Mouse (Mus musculus) CH12.LX (cell line): ENCODE results near the gene Pitpna. TPM values are rescaled to one million over a fixed set of nuclear protein-coding genes. Genes with fewer than 3 reads are reported as not detected.

Experiments
- DNase-seq: peaks from one replicate; pipeline ENCODE4 v3.0.0-alpha.2; 2013; ENCODE audit errors: extremely low read depth
- H3K27ac ChIP-seq: 2 replicates; pipeline ENCODE4 v1.5.1; 2012; ENCODE audit warnings: low read depth, mild to moderate bottlenecking, control low read depth, moderate library complexity; ENCODE audit not compliant: insufficient read depth
- H3K27me3 ChIP-seq: replicated peaks from 2 replicates; pipeline ENCODE3; 2012; ENCODE audit warnings: inconsistent platforms
- H3K36me3 ChIP-seq, 2 experiments: replicated peaks in 1 of 2; 2 replicates each; pipeline versions ENCODE3 to v1.6.1; 2012; ENCODE audit warnings: inconsistent platforms in 1 of 2, low read length in 1 of 2, mild to moderate bottlenecking in 1 of 2, mixed read lengths in 1 of 2, moderate library complexity in 1 of 2; ENCODE audit not compliant: control insufficient read depth in 1 of 2, insufficient read depth in 1 of 2
- H3K4me1 ChIP-seq, 2 experiments: 2 replicates each; pipeline ENCODE4 v1.6.1; 2012; ENCODE audit warnings: inconsistent platforms in 1 of 2, moderate library complexity in 1 of 2; ENCODE audit not compliant: insufficient read depth in 2 of 2, control insufficient read depth in 1 of 2
- H3K4me2 ChIP-seq: 2 replicates; pipeline ENCODE4 v1.6.1; 2012; ENCODE audit warnings: low read depth, mild to moderate bottlenecking, control low read depth; ENCODE audit not compliant: poor library complexity, insufficient read depth, severe bottlenecking
- H3K4me3 ChIP-seq, 3 experiments: fragments of 150-350 bp in 1 of 3; sonication (generic) in 1 of 3; replicated peaks in 1 of 3; 2 replicates each; pipeline versions ENCODE3 to v1.5.1; 2011 to 2012; ENCODE audit warnings: low read depth in 2 of 3, low read length in 2 of 3, mild to moderate bottlenecking in 2 of 3, moderate library complexity in 2 of 3, control low read depth in 1 of 3, improper control_type of control experiment in 1 of 3, inconsistent platforms in 1 of 3, mixed read lengths in 1 of 3; ENCODE audit not compliant: poor library complexity in 1 of 3
- H3K79me2 ChIP-seq: replicated peaks from 2 replicates; pipeline ENCODE4 v1.6.1; 2012; ENCODE audit warnings: mild to moderate bottlenecking, moderate library complexity; ENCODE audit not compliant: control insufficient read depth, poor library complexity, insufficient read depth, severe bottlenecking; ENCODE audit errors: extremely low read depth
- H3K9ac ChIP-seq: 2 replicates; pipeline ENCODE4 v1.6.1; 2012; ENCODE audit warnings: low read depth, mild to moderate bottlenecking, control low read depth, moderate library complexity; ENCODE audit not compliant: insufficient read depth
- H3K9me3 ChIP-seq: replicated peaks from 2 replicates; pipeline ENCODE3; 2012; ENCODE audit warnings: low read length, inconsistent platforms, mixed read lengths
- BHLHE40 ChIP-seq: IDR thresholded peaks from 2 replicates; pipeline ENCODE4 v1.6.1; 2011; ENCODE audit warnings: mild to moderate bottlenecking, low read depth, low read length, improper control_type of control experiment
- CHD1 ChIP-seq: IDR thresholded peaks from 2 replicates; pipeline ENCODE4 v1.6.1; 2012; ENCODE audit warnings: low read depth, low read length, improper control_type of control experiment, inconsistent platforms
- CHD2 ChIP-seq: IDR thresholded peaks from 2 replicates; pipeline ENCODE4 v1.6.1; 2011; ENCODE audit warnings: low read length, improper control_type of control experiment
- E2F4 ChIP-seq: IDR thresholded peaks from 2 replicates; pipeline ENCODE4 v1.6.1; 2011; ENCODE audit warnings: low read depth, low read length, improper control_type of control experiment; ENCODE audit not compliant: insufficient replicate concordance
- EP300 ChIP-seq: IDR thresholded peaks from 2 replicates; pipeline ENCODE4 v1.6.1; 2011; ENCODE audit warnings: low read length, improper control_type of control experiment
- GABPA ChIP-seq: IDR thresholded peaks from 2 replicates; pipeline ENCODE4 v1.6.1; 2012; ENCODE audit warnings: low read depth, low read length, improper control_type of control experiment, inconsistent platforms; ENCODE audit not compliant: insufficient replicate concordance
- HCFC1 ChIP-seq: IDR thresholded peaks from 2 replicates; pipeline ENCODE4 v1.6.1; 2012; ENCODE audit warnings: low read depth, mild to moderate bottlenecking, inconsistent platforms, low read length, improper control_type of control experiment
- IRF4 ChIP-seq: IDR thresholded peaks from 2 replicates; pipeline ENCODE4 v1.6.1; 2014; ENCODE audit warnings: low read depth, mild to moderate bottlenecking, inconsistent platforms, low read length, improper control_type of control experiment
- JUN ChIP-seq: IDR thresholded peaks from 2 replicates; pipeline ENCODE4 v1.6.1; 2011; ENCODE audit warnings: low read depth, mild to moderate bottlenecking, low read length, improper control_type of control experiment, moderate library complexity; ENCODE audit not compliant: insufficient read depth
- JUND ChIP-seq: conservative IDR thresholded peaks from 2 replicates; pipeline ENCODE4 v1.6.1; 2011; ENCODE audit warnings: low read depth, low read length, improper control_type of control experiment
- KAT2A ChIP-seq: IDR thresholded peaks from 2 replicates; pipeline ENCODE4 v1.6.1; 2012; ENCODE audit warnings: low read length, improper control_type of control experiment, inconsistent platforms; ENCODE audit not compliant: insufficient replicate concordance
- MAFK ChIP-seq: IDR thresholded peaks from 2 replicates; pipeline ENCODE4 v1.6.1; 2011; ENCODE audit warnings: low read length, improper control_type of control experiment; ENCODE audit not compliant: insufficient replicate concordance
- MEF2A ChIP-seq: IDR thresholded peaks from 2 replicates; pipeline ENCODE4 v1.6.1; 2014; ENCODE audit warnings: low read depth, mild to moderate bottlenecking, inconsistent platforms, low read length, improper control_type of control experiment, borderline replicate concordance
- MXI1 ChIP-seq: IDR thresholded peaks from 2 replicates; pipeline ENCODE4 v1.6.1; 2011; ENCODE audit warnings: mild to moderate bottlenecking, low read depth, low read length, improper control_type of control experiment
- MYC ChIP-seq: IDR thresholded peaks from 2 replicates; pipeline ENCODE4 v1.6.1; 2011; ENCODE audit warnings: low read depth, mild to moderate bottlenecking, improper control_type of control experiment, low read length
- NELFE ChIP-seq: IDR thresholded peaks from 2 replicates; pipeline ENCODE4 v1.6.1; 2011; ENCODE audit warnings: low read depth, low read length, improper control_type of control experiment
- PAX5 ChIP-seq: IDR thresholded peaks from 2 replicates; pipeline ENCODE4 v1.6.1; 2012; ENCODE audit warnings: low read length, inconsistent platforms, mixed read lengths
- POLR2A ChIP-seq: IDR thresholded peaks from 2 replicates; pipeline ENCODE4 v1.6.1; 2011; ENCODE audit warnings: low read depth, mild to moderate bottlenecking, improper control_type of control experiment, low read length
- RAD21 ChIP-seq: IDR thresholded peaks from 2 replicates; pipeline ENCODE4 v1.6.1; 2011; ENCODE audit warnings: low read depth, mild to moderate bottlenecking, low read length, improper control_type of control experiment, moderate library complexity
- RCOR1 ChIP-seq: conservative IDR thresholded peaks from 2 replicates; pipeline ENCODE4 v1.6.1; 2012; ENCODE audit warnings: low read depth, mild to moderate bottlenecking, inconsistent platforms, low read length, improper control_type of control experiment
- SIN3A ChIP-seq: IDR thresholded peaks from 2 replicates; pipeline ENCODE4 v1.6.1; 2012; ENCODE audit warnings: low read length, improper control_type of control experiment, inconsistent platforms
- SMC3 ChIP-seq: IDR thresholded peaks from 2 replicates; pipeline ENCODE4 v1.6.1; 2011; ENCODE audit warnings: low read depth, low read length, improper control_type of control experiment
- TBP ChIP-seq: conservative IDR thresholded peaks from 2 replicates; pipeline ENCODE4 v1.6.1; 2011; ENCODE audit warnings: low read depth, low read length, improper control_type of control experiment
- USF1 ChIP-seq: IDR thresholded peaks from 2 replicates; pipeline ENCODE4 v1.6.1; 2014; ENCODE audit warnings: low read depth, mild to moderate bottlenecking, inconsistent platforms, low read length, improper control_type of control experiment
- USF2 ChIP-seq: conservative IDR thresholded peaks from 2 replicates; pipeline ENCODE4 v1.6.1; 2011; ENCODE audit warnings: low read depth, low read length, improper control_type of control experiment
- ZC3H11A ChIP-seq: IDR thresholded peaks from 2 replicates; pipeline ENCODE4 v1.6.1; 2012; ENCODE audit warnings: low read depth, mild to moderate bottlenecking, inconsistent platforms, low read length, improper control_type of control experiment
- ZKSCAN1 ChIP-seq: IDR thresholded peaks from 2 replicates; pipeline ENCODE4 v1.6.1; 2012; ENCODE audit warnings: low read depth, inconsistent platforms, low read length, improper control_type of control experiment, borderline replicate concordance
- ZMIZ1 ChIP-seq: IDR thresholded peaks from 2 replicates; pipeline ENCODE4 v1.6.1; 2012; ENCODE audit warnings: low read depth, mild to moderate bottlenecking, inconsistent platforms, low read length, improper control_type of control experiment
- dilution Hi-C: fragments of 300-500 bp; cut with MboI; formaldehyde crosslinking; loops from 2 replicates; pipeline ENCODE4 v1.14.3; 2020; ENCODE audit warnings: low sequenced_read_pairs; ENCODE audit not compliant: extremely low pct_unique_long_range_greater_than_20kb, extremely low pct_ligation_motif_present
- in situ Hi-C: fragments of 300-500 bp; cut with MboI; formaldehyde crosslinking; loops from 3 replicates; pipeline ENCODE4 v1.14.3; 2019; ENCODE audit warnings: low sequenced_read_pairs, low pct_ligation_motif_present, low pct_unique_long_range_greater_than_20kb, mixed read lengths
- polyA plus RNA-seq: library from polyadenylated mRNA; unstranded; fragments of >175 nt; gene quantifications from 2 replicates; pipeline ENCODE4 v1.2.1, GENCODE M21; 2012; ENCODE audit warnings: low read depth; ENCODE audit not compliant: insufficient read length
- total RNA-seq, 2 experiments: library from RNA; depleted of rRNA; stranded (reverse); fragments of 300-350 nt in 1 of 2; fragments of >200 nt in 1 of 2; gene quantifications; 2 replicates each; pipeline ENCODE4 v1.2.3; 2012 to 2014

The Pitpna gene
- total and polyA plus RNA-seq, 3 experiments, result 61.8 to 243 (median 80.7) TPM

GRCm38 (mm10) chr11:75585061-75585460 lies 2.8 kb upstream of the Pitpna start:
- no peaks in the 10 kb centered on the region for H3K9me3 ChIP-seq

GRCm38 (mm10) chr11:75585978-75586377 lies 1.9 kb upstream of the Pitpna start:
- H3K27me3 ChIP-seq, result no peaks in the 10 kb centered on the region
- H3K27ac ChIP-seq, result no peak overlapping the region
- H3K4me1 ChIP-seq, result peaks cover 10 to 45% of the 10 kb centered on the region in 2 experiments
- H3K9ac ChIP-seq, result no peak overlapping the region
- TF ChIP-seq JUN (no peak), CHD1 (no peak), MXI1 (no peak), JUND (no peak), HCFC1 (no peak), RAD21 (no peak), SMC3 (no peak), ZC3H11A (no peak), POLR2A (no peak), ZMIZ1 (no peak), KAT2A (no peak), PAX5 (no peak), USF2 (no peak), RCOR1 (no peak), MAFK (no peak), CHD2 (no peak), MYC (no peak), NELFE (no peak), USF1 (no peak)
- dilution Hi-C loops (no loop called here), in situ Hi-C loops (no loop called here)
- H3K4me3 ChIP-seq, result no peak overlapping the region
- H3K9me3 ChIP-seq, result no peaks in the 10 kb centered on the region
- peaks cover 22% of the 10 kb centered on the region for H3K79me2 ChIP-seq
- DNase-seq, result no peak
- no peak overlapping the region for H3K4me2 ChIP-seq
- H3K36me3 ChIP-seq, result peaks cover 4 to 14% of the 10 kb centered on the region in 2 experiments

More at GRCm38 (mm10) chr11:75585061-75585460, 2.8 kb upstream of the Pitpna start:
- DNase-seq, result no peak
- Histone ChIP-seq H3K9ac (no peak overlapping the region), H3K36me3 (peaks cover 1 to 7% of the 10 kb centered on the region in 2 experiments), H3K4me2 (no peak overlapping the region), H3K27me3 (no peaks in the 10 kb centered on the region), H3K79me2 (peaks cover 19% of the 10 kb centered on the region), H3K4me3 (no peak overlapping the region), H3K27ac (no peak overlapping the region), H3K4me1 (peaks cover 8 to 37% of the 10 kb centered on the region in 2 experiments)
- in situ Hi-C loops, result no loop called here
- dilution Hi-C loops, result no loop called here
- TF ChIP-seq POLR2A (no peak), SIN3A (no peak), E2F4 (no peak), CHD2 (no peak), EP300 (no peak), TBP (no peak), MEF2A (no peak), RCOR1 (no peak), ZMIZ1 (no peak), ZKSCAN1 (no peak), BHLHE40 (no peak), GABPA (no peak), USF2 (no peak), IRF4 (no peak)
